Mouse (Mus musculus) cerebellum, adult 2 months (tissue): Measurements from ENCODE around the gene Kpna2.

Experiments used
- CTCF ChIP-seq: fragments of 200-500 bp; IDR thresholded peaks from 2 replicates; pipeline ENCODE4 v1.5.1; 2011; ENCODE audit warnings: low read depth, mild to moderate bottlenecking, control low read depth, low read length, moderate library complexity, borderline replicate concordance; ENCODE audit not compliant: insufficient read depth
- POLR2A ChIP-seq: fragments of 200-500 bp; IDR thresholded peaks from 2 replicates; pipeline ENCODE4 v1.6.1; 2011; ENCODE audit warnings: low read length, control low read depth, borderline replicate concordance; ENCODE audit not compliant: insufficient read depth

DNA sequence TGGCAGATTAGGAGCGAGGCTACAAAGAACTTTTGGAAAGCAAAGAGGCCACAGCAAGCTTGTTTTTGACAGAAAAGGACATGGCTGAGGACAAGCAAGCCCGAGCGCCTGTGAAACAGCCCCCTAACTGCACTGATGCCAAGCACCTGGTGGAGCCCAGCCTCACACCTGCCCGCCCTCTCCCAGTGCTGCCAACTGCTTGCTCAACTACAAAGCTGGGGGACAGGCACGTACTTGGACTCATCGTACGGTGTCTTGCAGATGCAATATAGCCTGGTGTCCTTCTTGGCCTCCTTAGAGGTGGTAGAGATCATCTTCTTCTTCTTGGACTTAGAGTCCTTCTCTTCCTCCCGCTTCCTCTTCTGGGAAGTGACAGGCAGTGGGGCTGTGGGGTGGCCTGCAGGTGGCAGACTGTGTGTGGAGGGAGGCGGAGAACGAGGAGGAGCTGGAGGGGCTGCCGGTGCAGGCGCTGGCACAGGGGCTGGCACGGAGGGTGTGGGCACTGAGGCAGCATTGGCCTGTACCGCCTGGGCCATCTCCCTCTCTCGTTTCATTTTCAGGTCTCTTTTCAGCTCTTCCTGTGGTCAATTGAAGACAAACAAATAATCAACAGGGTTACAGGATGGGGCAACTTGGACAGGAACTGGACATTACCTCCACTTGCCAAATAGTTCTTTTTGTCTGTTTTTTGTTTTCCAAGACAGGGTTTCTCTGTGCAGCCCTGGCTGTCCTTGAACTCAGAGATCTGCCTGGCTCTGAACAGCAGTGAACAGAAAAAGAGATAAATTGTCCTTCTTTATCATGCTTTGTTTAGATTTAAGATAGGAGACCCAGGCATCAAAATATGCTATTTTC lies 47.7 kb upstream of the Kpna2 start:
- no peak for TF ChIP-seq POLR2A
- no peak for TF ChIP-seq CTCF
